Mouse (Mus musculus): ENCODE results near the gene Vmn1r66.
"Not testable (repeated sequence)": the region's sequence is repeated elsewhere in the genome, so short reads cannot be mapped to it uniquely, and the experiment has no call there.

The Vmn1r66 gene

GRCm38 (mm10) chr7:10277906-10278305, at the start of gene Vmn1r66:
Gene Vmn1r66 (minus strand): TSS chr7:10278006.
- no peak for DNase-seq (ENCODE audit: low spot score in 2 of 2)

DNA sequence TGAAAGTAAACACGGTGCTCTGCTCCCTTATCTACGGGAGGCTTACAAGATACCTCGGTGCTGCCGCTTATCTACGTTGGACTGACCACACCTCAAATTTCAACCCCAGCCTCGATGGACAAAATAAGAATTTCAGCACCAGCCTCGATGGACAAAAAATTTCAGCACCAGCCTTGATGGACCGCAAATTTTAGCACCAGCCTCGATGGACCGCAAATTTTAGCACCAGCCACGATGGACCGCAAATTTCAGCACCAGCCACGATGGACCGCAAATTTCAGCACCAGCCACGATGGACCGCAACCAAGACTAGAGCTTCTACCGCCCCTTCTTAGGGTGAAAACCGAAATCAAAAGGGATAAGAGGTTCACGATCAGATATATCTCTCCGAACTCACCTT, 47.7 kb upstream of the Vmn1r66 start:
- DNase-seq (ENCODE audit: low spot score in 2 of 2) = not testable (repeated sequence)

- no peak for DNase-seq (ENCODE audit: low spot score in 2 of 2)
Measured at GRCm38 (mm10) chr7:10252075-10252474, 25.7 kb downstream of the Vmn1r66 start.

GRCm38 (mm10) chr7:10249146-10249545, 28.7 kb downstream of the Vmn1r66 start:
- no peak for DNase-seq (ENCODE audit: low spot score in 2 of 2)

All from frontal cortex, postnatal 25 days (tissue).